Mouse (Mus musculus): ENCODE measurements around the gene Cftr.

Cftr gene

GRCm38 (mm10) chr6:18170311-18170922 lies at the start of gene Cftr:
Gene Cftr (plus strand): TSS chr6:18170687.
- peak; percentile 15 for DNase-seq (ENCODE audit: low spot score)

GRCm38 (mm10) chr6:18127206-18127983 lies 43.1 kb upstream of the Cftr start:
- no peak for DNase-seq (ENCODE audit: low spot score)

- DNase-seq (ENCODE audit: low spot score), result no peak
Measured at GRCm38 (mm10) chr6:18128059-18128458, 42.4 kb upstream of the Cftr start.

- DNase-seq (ENCODE audit: low spot score), result no peak
Measured at GRCm38 (mm10) chr6:18135246-18135645, 35.2 kb upstream of the Cftr start.

- no peak for DNase-seq (ENCODE audit: low spot score)
Measured at GRCm38 (mm10) chr6:18153031-18153430, 17.5 kb upstream of the Cftr start.

- no peak for DNase-seq (ENCODE audit: low spot score)
Measured at GRCm38 (mm10) chr6:18169618-18170017, 869 bp upstream of the Cftr start.

- no peak for DNase-seq (ENCODE audit: low spot score)
Measured at GRCm38 (mm10) chr6:18171614-18172013, 1.1 kb downstream of the Cftr start.

- no peak for DNase-seq (ENCODE audit: low spot score)
Measured at GRCm38 (mm10) chr6:18177509-18177908, 7.0 kb downstream of the Cftr start.

- DNase-seq (ENCODE audit: low spot score), result no peak
Measured at GRCm38 (mm10) chr6:18180665-18181064, 10.2 kb downstream of the Cftr start.

- DNase-seq (ENCODE audit: low spot score), result no peak
Measured at GRCm38 (mm10) chr6:18182903-18183302, 12.4 kb downstream of the Cftr start.

GRCm38 (mm10) chr6:18220691-18221090 lies 50.2 kb downstream of the Cftr start:
- DNase-seq (ENCODE audit: low spot score), result no peak

GRCm38 (mm10) chr6:18223206-18223605 lies 52.7 kb downstream of the Cftr start:
- no peak for DNase-seq (ENCODE audit: low spot score)

GRCm38 (mm10) chr6:18225157-18225556 lies 54.7 kb downstream of the Cftr start:
- DNase-seq (ENCODE audit: low spot score), result no peak

GRCm38 (mm10) chr6:18246495-18246894 lies 76.0 kb downstream of the Cftr start:
- no peak for DNase-seq (ENCODE audit: low spot score)

GRCm38 (mm10) chr6:18247891-18248463 lies 77.5 kb downstream of the Cftr start:
- no peak for DNase-seq (ENCODE audit: low spot score)

- no peak for DNase-seq (ENCODE audit: low spot score)
Measured at GRCm38 (mm10) chr6:18248464-18248863, 78.0 kb downstream of the Cftr start.

- no peak for DNase-seq (ENCODE audit: low spot score)
Measured at GRCm38 (mm10) chr6:18254586-18254985, 84.1 kb downstream of the Cftr start.

GRCm38 (mm10) chr6:18270983-18271382 lies 100.5 kb downstream of the Cftr start:
- DNase-seq (ENCODE audit: low spot score), result no peak

GRCm38 (mm10) chr6:18300781-18301180 lies 130.3 kb downstream of the Cftr start:
- DNase-seq (ENCODE audit: low spot score), result no peak

- DNase-seq (ENCODE audit: low spot score), result no peak
Measured at GRCm38 (mm10) chr6:18302105-18302504, 131.6 kb downstream of the Cftr start.

GRCm38 (mm10) chr6:18303228-18303627 lies 132.7 kb downstream of the Cftr start:
- no peak for DNase-seq (ENCODE audit: low spot score)

- DNase-seq (ENCODE audit: low spot score), result no peak
Measured at GRCm38 (mm10) chr6:18305130-18305529, 134.6 kb downstream of the Cftr start.

- DNase-seq (ENCODE audit: low spot score), result no peak
Measured at GRCm38 (mm10) chr6:18310983-18311382, 140.5 kb downstream of the Cftr start.
